Mouse (Mus musculus) mouse trophoblast stem cell (cell line): ENCODE results near the gene Colgalt2.

ENCODE experiments used
- in situ Hi-C, 2 experiments: fragments of 300-500 bp; cut with MseI, MboI; formaldehyde crosslinking; loops; 2 replicates in 1 of 2; 3 replicates in 1 of 2; pipeline ENCODE4 v1.15.1; 2025

Gene Colgalt2

GRCm38 (mm10) chr1:152534531-152534930, 134.9 kb downstream of the Colgalt2 start:
- in situ Hi-C loops, result no loop called here

DNA sequence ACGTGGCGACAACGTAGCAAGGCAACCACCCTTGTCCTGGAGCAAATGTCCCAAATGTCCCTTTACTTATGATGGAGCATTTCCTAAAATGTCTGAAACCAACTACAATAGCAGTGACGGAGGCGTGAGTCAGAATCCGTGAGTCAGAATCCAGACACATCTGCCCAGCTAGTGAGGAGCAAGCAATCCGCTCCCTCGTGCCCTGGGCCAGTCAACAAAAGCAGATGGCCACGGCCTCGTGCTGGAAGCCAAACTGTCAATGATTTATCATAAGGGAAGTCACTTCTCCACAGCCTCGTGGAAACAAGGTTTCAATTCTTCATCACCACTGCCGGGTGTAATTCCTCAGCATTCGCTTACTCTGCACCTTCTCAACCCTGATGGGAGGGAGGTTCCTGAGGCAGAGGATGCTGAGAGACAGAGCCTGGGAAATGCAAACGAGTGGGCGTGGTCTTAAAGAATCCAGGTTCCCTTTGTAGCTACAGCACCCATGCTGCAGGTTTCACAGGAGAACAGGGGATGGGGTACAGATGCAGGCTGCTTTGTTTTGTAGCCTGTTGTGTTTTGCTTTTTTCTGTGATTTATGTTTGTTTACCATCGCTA, 136.9 kb downstream of the Colgalt2 start:
- in situ Hi-C loops, result no loop called here

DNA sequence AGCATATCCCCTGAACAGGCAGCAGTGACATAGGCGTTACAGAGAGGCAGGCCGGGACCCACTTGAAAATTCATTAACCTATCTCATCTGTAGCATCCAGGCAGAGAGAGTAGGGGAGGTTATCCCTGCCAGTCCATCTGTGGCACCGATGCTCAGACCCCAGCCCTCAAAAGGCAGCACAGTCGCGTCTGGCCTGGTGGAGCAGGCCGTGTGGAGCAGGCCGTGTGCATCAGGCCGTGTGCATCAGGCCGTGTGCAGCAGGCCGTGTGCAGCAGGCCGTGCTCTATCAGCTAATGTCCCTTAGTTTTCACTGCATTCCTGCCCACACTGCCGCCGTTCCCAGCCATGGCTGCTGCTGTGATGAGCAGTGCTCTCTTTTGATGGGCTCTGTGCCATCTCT, 137.6 kb downstream of the Colgalt2 start:
- in situ Hi-C loops, result no loop called here

- in situ Hi-C loops, result no loop called here
These were observed 139.2 kb downstream of the Colgalt2 start for GRCm38 (mm10) chr1:152538817-152539216.

DNA sequence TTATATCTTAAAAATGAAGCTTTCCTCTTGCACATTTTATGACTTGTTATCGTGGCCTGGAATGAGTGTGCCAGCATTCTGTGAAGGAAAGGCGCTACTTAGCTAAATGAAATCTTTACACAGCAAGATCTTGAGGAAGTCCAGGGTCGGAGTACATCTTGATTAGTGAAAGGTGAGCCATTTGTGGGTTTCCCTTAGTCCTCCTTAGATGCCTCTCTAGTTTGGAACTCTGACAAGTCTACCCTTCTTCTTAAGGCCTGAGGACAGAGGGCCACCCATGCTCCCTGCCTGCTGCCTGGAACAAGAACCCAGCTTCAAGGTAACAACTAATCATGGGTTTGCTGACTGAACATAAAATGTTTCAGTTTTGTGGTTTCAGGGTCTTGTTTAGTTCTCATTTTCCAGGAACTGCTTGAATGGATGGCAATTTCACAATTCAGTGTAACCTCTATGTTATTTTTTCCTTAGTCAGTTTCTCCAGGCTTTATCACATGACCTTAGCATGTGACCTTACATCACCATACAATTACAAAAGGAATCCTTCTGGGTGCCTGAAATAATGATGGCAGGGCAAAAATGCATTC, 140.8 kb downstream of the Colgalt2 start:
- in situ Hi-C loops, result no loop called here

GRCm38 (mm10) chr1:152542747-152543378, 143.2 kb downstream of the Colgalt2 start:
- in situ Hi-C loops, result no loop called here

- in situ Hi-C loops, result no loop called here
These were observed 144.0 kb downstream of the Colgalt2 start for GRCm38 (mm10) chr1:152543449-152544159.

GRCm38 (mm10) chr1:152549061-152549738, 149.6 kb downstream of the Colgalt2 start:
- in situ Hi-C loops, result no loop called here

DNA sequence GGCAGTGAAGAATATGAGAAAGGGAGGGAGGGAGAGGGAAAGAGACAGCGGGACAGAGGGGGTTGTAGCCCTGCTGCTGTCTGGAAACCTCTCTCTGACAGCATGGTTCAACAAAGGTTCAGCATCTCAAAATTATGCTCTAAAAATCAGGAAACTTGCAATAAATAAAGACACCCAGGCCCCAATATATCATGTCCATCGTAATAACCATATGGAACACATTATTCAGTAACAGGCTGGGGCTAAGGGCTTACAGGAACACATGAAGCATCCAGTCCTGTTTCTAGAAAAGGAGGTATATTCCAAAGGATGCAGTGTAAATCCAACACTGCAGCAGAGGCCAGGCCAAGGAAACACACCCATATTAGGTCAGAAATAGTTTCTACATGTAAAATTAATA, 150.9 kb downstream of the Colgalt2 start:
- in situ Hi-C loops, result no loop called here

GRCm38 (mm10) chr1:152550973-152551372, 151.3 kb downstream of the Colgalt2 start:
- in situ Hi-C loops, result no loop called here

- in situ Hi-C loops, result no loop called here
These were observed 154.4 kb downstream of the Colgalt2 start for GRCm38 (mm10) chr1:152553912-152554547.

- in situ Hi-C loops, result no loop called here
These were observed 156.4 kb downstream of the Colgalt2 start for GRCm38 (mm10) chr1:152555944-152556573.

GRCm38 (mm10) chr1:152556576-152557281, 157.1 kb downstream of the Colgalt2 start:
- in situ Hi-C loops, result no loop called here
